8 mouse cellular contexts compared by ENCODE assay signal in the genomic region with DNA sequence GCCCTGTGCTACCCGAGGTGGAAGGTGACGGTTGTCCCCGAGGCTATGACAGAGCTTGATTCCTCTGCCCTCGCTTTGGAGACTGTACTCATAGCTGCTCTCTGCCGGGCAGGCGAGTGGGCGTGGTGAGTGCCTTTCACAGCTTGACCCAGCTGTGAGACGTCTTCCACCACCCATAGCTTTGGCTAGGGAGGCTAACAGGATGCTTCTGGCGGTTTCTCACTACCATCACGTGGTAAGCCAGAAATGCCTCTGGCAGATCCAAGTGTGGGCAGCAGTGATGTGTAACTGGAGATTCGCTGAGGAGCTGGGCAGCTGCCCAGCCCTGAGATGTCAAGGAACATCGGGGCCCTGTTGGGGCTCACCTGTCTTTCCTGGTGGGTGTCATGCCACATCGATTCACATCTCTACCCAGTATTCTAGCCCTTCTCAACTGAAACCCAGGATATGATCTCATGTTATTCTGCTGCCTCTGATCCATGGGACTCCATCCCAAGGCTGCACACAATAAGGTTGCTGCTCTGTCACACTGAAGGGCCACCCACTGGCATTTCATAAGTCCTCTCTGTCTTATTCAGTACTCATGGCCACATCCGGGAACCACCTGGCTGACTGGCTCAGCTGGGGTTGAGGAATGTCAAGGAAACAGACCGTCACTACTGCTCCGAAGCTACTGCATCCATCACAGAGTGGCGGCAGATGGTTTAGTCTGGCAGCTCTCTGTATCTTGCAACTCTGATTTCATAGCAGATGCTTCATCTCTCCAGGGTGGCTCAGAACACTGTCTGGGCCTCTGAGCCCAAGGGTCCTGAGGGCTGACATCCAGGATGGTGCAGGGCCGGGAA.
DNase-seq lines count a peak whose midpoint lies in the region; ATAC-seq lines count a peak whose summit lies in the region.

No protein-coding gene starts in this region.

- DNase-seq in adrenal gland, postnatal 14 days: peak; percentile 80
- no peak for DNase-seq in adrenal gland, postnatal 4 days (ENCODE audit: low spot score in 2 of 2)
- DNase-seq in thymus, postnatal 4 days: peak; percentile 48
- DNase-seq in thymus, postnatal 0 days (ENCODE audit: low spot score): no peak
- no peak for DNase-seq in kidney, postnatal 14 days

- no peak overlapping the region for H3K4me3 ChIP-seq in intestine, embryonic 15.5 days (replicated peaks)
- H3K4me3 ChIP-seq in lung, embryonic 16.5 days (ENCODE audit: low read length): no peak overlapping the region

- H3K27me3 ChIP-seq in intestine, embryonic 15.5 days (replicated peaks): no peaks in the 10 kb centered on the region
- H3K27me3 ChIP-seq in lung, embryonic 16.5 days (ENCODE audit: control insufficient read depth, insufficient read depth, low read depth, low read length): no peaks in the 10 kb centered on the region

- H3K9ac ChIP-seq in intestine, embryonic 15.5 days: no peak overlapping the region
- H3K9ac ChIP-seq in lung, embryonic 16.5 days (ENCODE audit: low read length): no peak overlapping the region

- ATAC-seq in intestine, embryonic 15.5 days: peak; percentile 39; the same call in 1 of the 2 replicates
- peak; percentile 90 for ATAC-seq in lung, embryonic 16.5 days (ENCODE audit: low read depth)
- no peak for ATAC-seq in megakaryocyte progenitor cell, adult 5-6 weeks (replicated peaks; ENCODE audit: poor library complexity)

- WGBS in intestine, embryonic 15.5 days: 54% methylated on average over 18 of the region's 18 CpGs
- 38% methylated on average over 18 of the region's 18 CpGs for WGBS in lung, embryonic 16.5 days

- no peak overlapping the region for H3K4me2 ChIP-seq in intestine, embryonic 15.5 days (replicated peaks)
- H3K4me2 ChIP-seq in lung, embryonic 16.5 days (ENCODE audit: low read depth, low read length): 0 out of 2 replicates have a peak overlapping the region, but pooled peaks have one; percentile 24

- peaks cover 38% of the 10 kb centered on the region for H3K4me1 ChIP-seq in intestine, embryonic 15.5 days (replicated peaks)
- H3K4me1 ChIP-seq in lung, embryonic 16.5 days (replicated peaks; ENCODE audit: control insufficient read depth, insufficient read depth, low read length): peaks cover 39% of the 10 kb centered on the region

- H3K9me3 ChIP-seq in intestine, embryonic 15.5 days: no peaks in the 10 kb centered on the region
- no peaks in the 10 kb centered on the region for H3K9me3 ChIP-seq in lung, embryonic 16.5 days (ENCODE audit: control insufficient read depth, low read length)

- peak overlapping the region; percentile 92 for H3K27ac ChIP-seq in intestine, embryonic 15.5 days
- peak overlapping the region; percentile 88 for H3K27ac ChIP-seq in lung, embryonic 16.5 days (ENCODE audit: low read length)

- H3K36me3 ChIP-seq in intestine, embryonic 15.5 days: peaks cover 12% of the 10 kb centered on the region; the same call in 1 of the 2 replicates
- H3K36me3 ChIP-seq in lung, embryonic 16.5 days (ENCODE audit: control insufficient read depth, insufficient read depth, low read length): peaks cover 5% of the 10 kb centered on the region; the same call in 1 of the 2 replicates

Comparison
In these comparisons a context has a peak if more than half of its experiments do, and no peak if none do; other contexts are left out.
1. DNase-seq: peak in adrenal gland, postnatal 14 days (single experiment) and thymus, postnatal 4 days (single experiment); none in adrenal gland, postnatal 4 days (0 of 2), thymus, postnatal 0 days (single experiment) and kidney, postnatal 14 days (single experiment).